Mouse (Mus musculus) gastrocnemius, postnatal 10 days (tissue): ENCODE results near the gene Gatad2a. TPM values are rescaled to one million over a fixed set of nuclear protein-coding genes. Genes with fewer than 3 reads are reported as not detected.

Experiments
- DNase-seq: peaks from one replicate; pipeline ENCODE4 v3.0.0; 2021; ENCODE audit warnings: mixed read lengths
- total RNA-seq, 2 experiments: library from RNA; stranded (reverse); gene quantifications; 2 replicates each; pipeline ENCODE4 v1.2.3; 2021

The Gatad2a gene
- total RNA-seq, 2 experiments from 2014 or later, result 40.4 to 46.5 TPM

DNA sequence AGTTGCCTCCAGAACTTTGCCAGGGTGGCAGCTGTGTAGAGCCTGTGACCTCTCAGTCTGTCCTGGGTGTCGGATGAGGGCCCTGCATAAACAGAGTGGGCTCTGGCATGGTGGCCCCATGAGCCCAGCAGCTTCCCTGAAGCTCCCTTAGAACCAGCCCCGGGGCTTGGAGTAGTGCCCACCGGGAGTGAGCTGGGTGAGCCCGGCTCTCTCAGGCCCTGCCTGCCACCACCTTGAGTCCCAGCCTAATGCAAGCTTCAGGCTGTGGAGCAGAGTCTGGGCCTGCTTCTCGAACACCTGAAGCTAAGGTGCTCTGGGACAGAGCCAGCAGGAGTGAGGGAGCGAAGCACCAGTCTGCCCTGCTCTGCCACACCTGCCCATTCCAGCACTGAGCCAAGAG lies 125.3 kb downstream of the Gatad2a start:
- no peak for DNase-seq

GRCm38 (mm10) chr8:69870003-69870765 lies 126.0 kb downstream of the Gatad2a start:
- DNase-seq, result no peak

- no peak for DNase-seq
Measured at GRCm38 (mm10) chr8:69867696-69868326, 128.4 kb downstream of the Gatad2a start.

GRCm38 (mm10) chr8:69864180-69864579 lies 132.0 kb downstream of the Gatad2a start:
- DNase-seq, result no peak

GRCm38 (mm10) chr8:69863387-69864020 lies 132.7 kb downstream of the Gatad2a start:
- no peak for DNase-seq

GRCm38 (mm10) chr8:69861251-69861650 lies 134.9 kb downstream of the Gatad2a start:
- no peak for DNase-seq

- no peak for DNase-seq
Measured at GRCm38 (mm10) chr8:69860807-69861206, 135.4 kb downstream of the Gatad2a start.

Other genes with a start within 250 kb of the Gatad2a start
- gene Zfp963, start 246.4 kb downstream of the Gatad2a start, total RNA-seq, result 1 to 10 TPM; 4.0 to 5.0 TPM
- 1 to 10 TPM; 2.6 to 3.9 TPM for gene Gm20422, start 221.5 kb downstream of the Gatad2a start, total RNA-seq
- gene Atp13a1, start 205.2 kb downstream of the Gatad2a start, total RNA-seq, result 10 to 100 TPM; 13.4 to 17.8 TPM
- 10 to 100 TPM; 11.5 to 17.7 TPM for gene Zfp866, start 205.2 kb downstream of the Gatad2a start, total RNA-seq
- gene Gmip, start 187.7 kb downstream of the Gatad2a start, total RNA-seq, result 1 to 10 TPM; 3.3 to 5.8 TPM
- under 1 TPM; 0.07 to 0.25 TPM for gene Lpar2, start 174.0 kb downstream of the Gatad2a start, total RNA-seq
- gene Pbx4, start 163.9 kb downstream of the Gatad2a start, total RNA-seq, result 1 to 10 TPM in 1 of 2 experiments, under 1 TPM in 1; 0.47 to 1.1 TPM
- 10 to 100 TPM; 25.3 to 28.4 TPM for gene Cilp2, start 108.7 kb downstream of the Gatad2a start, total RNA-seq
- gene Tssk6, start 94.2 kb downstream of the Gatad2a start, total RNA-seq, result under 1 TPM in 1 of 2 experiments, not detected in 1; 0.38 TPM
- gene Ndufa13, start 93.8 kb downstream of the Gatad2a start, total RNA-seq, result 100 to 1,000 TPM; 236 to 268 TPM
- gene Yjefn3, start 93.7 kb downstream of the Gatad2a start, total RNA-seq, result 1 to 10 TPM; 9.0 to 9.5 TPM
- 10 to 100 TPM; 27.8 to 30.9 TPM for gene Mau2, start 46.4 kb upstream of the Gatad2a start, total RNA-seq
- gene Sugp1, start 46.4 kb upstream of the Gatad2a start, total RNA-seq, result 10 to 100 TPM; 20.2 to 22.5 TPM
- not detected for gene Tm6sf2, start 76.5 kb upstream of the Gatad2a start, total RNA-seq
- gene Hapln4, start 87.1 kb upstream of the Gatad2a start, total RNA-seq, result under 1 TPM; 0.07 to 0.36 TPM
- under 1 TPM; 0.61 to 0.81 TPM for gene Ncan, start 124.5 kb upstream of the Gatad2a start, total RNA-seq
- 1 to 10 TPM; 6.3 to 7.1 TPM for gene Nr2c2ap, start 134.9 kb upstream of the Gatad2a start, total RNA-seq
- 10 to 100 TPM in 1 of 2 experiments, 1 to 10 TPM in 1; 8.2 to 10.1 TPM for gene Rfxank, start 142.8 kb upstream of the Gatad2a start, total RNA-seq
- 10 to 100 TPM; 17.0 to 23.9 TPM for gene Borcs8, start 143.1 kb upstream of the Gatad2a start, total RNA-seq
- gene Mef2b, start 143.3 kb upstream of the Gatad2a start, total RNA-seq, result under 1 TPM; 0.35 to 0.45 TPM
- gene Tmem161a, start 176.0 kb upstream of the Gatad2a start, total RNA-seq, result 10 to 100 TPM; 72.8 to 74.7 TPM
- gene Slc25a42, start 215.9 kb upstream of the Gatad2a start, total RNA-seq, result 10 to 100 TPM; 20.6 to 28.3 TPM
- 10 to 100 TPM; 43.8 to 49.7 TPM for gene Sugp2, start 237.8 kb upstream of the Gatad2a start, total RNA-seq
- gene Armc6, start 238.1 kb upstream of the Gatad2a start, total RNA-seq, result 10 to 100 TPM; 11.9 to 12.9 TPM